Mouse (Mus musculus) forebrain, postnatal 0 days (tissue): ENCODE results near the gene Cdc42bpa. TPM values are rescaled to one million over a fixed set of nuclear protein-coding genes. Genes with fewer than 3 reads are reported as not detected.

ENCODE experiments used
- ATAC-seq: fragments of 200-750 bp; cut with Nextera tagmentation; 2 replicates; pipeline ENCODE4 v1.8.0; 2017; ENCODE audit warnings: mild to moderate bottlenecking, moderate library complexity
- DNase-seq: peaks from one replicate; pipeline ENCODE4 v3.0.0-alpha.2; 2015
- H3K27ac ChIP-seq: fragments of 300-500 bp; sonication (generic); 2 replicates; pipeline ENCODE4 v1.5.1; 2014; ENCODE audit warnings: low read depth, mild to moderate bottlenecking, antibody characterized with exemption, low read length, moderate library complexity, mixed read lengths
- H3K27me3 ChIP-seq: fragments of 300-500 bp; sonication (generic); 2 replicates; pipeline ENCODE4 v1.6.1; 2014; ENCODE audit warnings: mild to moderate bottlenecking, low read length, mixed read lengths; ENCODE audit not compliant: insufficient read depth
- H3K36me3 ChIP-seq: fragments of 300-500 bp; sonication (generic); 2 replicates; pipeline ENCODE4 v1.6.1; 2014; ENCODE audit warnings: mild to moderate bottlenecking, moderate library complexity; ENCODE audit not compliant: insufficient read depth
- H3K4me1 ChIP-seq: fragments of 300-500 bp; sonication (generic); 2 replicates; pipeline ENCODE4 v1.6.1; 2014; ENCODE audit warnings: antibody characterized with exemption; ENCODE audit not compliant: insufficient read depth
- H3K4me2 ChIP-seq: fragments of 300-500 bp; sonication (generic); 2 replicates; pipeline ENCODE4 v1.6.1; 2014; ENCODE audit warnings: low read depth, mild to moderate bottlenecking, moderate library complexity
- H3K4me3 ChIP-seq: fragments of 300-500 bp; sonication (generic); 2 replicates; pipeline ENCODE4 v1.5.1; 2014; ENCODE audit warnings: low read depth, low read length, mixed read lengths
- H3K9ac ChIP-seq: fragments of 300-500 bp; sonication (generic); 2 replicates; pipeline ENCODE4 v1.6.1; 2014; ENCODE audit warnings: mild to moderate bottlenecking
- H3K9me3 ChIP-seq: fragments of 300-500 bp; sonication (generic); 2 replicates; pipeline ENCODE4 v1.6.1; 2016; ENCODE audit warnings: low read length
- CTCF ChIP-seq: sonication (generic); IDR thresholded peaks from 2 replicates; pipeline ENCODE4 v1.5.1; 2016; ENCODE audit warnings: antibody characterized with exemption, control low read depth, low read depth
- WGBS: fragments of 180-500 bp; shearing (Covaris S2); extraction: QIAGEN DNeasy Blood & Tissue Kit; methylation state at CpG from one replicate; pipeline ENCODE4 v1.1.7; 2014; 5-methylcytosine and 5-hydroxymethylcytosine counted together
- polyA plus RNA-seq: library from polyadenylated mRNA; unstranded; fragments of >200 nt; fragmentation: Nextera tagmentation; extraction: Ambion mirVana; gene quantifications from 2 replicates; pipeline ENCODE4 v1.2.1, GENCODE M21; 2015
- total RNA-seq: library from RNA; depleted of rRNA; stranded (reverse); fragments of >200 nt; gene quantifications from 2 replicates; pipeline ENCODE4 v1.2.3, GENCODE M21; 2014

Cdc42bpa gene
- total and polyA plus RNA-seq, 2 experiments from 2014 or later = 25.2 to 111 TPM

- Histone ChIP-seq H3K9ac (no peak overlapping the region), H3K27me3 (no peaks in the 10 kb centered on the region), H3K4me3 (no peak overlapping the region), H3K4me2 (no peak overlapping the region), H3K27ac (no peak overlapping the region), H3K9me3 (no peaks in the 10 kb centered on the region), H3K36me3 (peaks cover 60% of the 10 kb centered on the region), H3K4me1 (no peaks in the 10 kb centered on the region)
- peak; percentile 28; the same call in 1 of the 2 replicates for TF ChIP-seq CTCF
- no peak for DNase-seq
- ATAC-seq = no peak
- WGBS = 86% methylated on average over 2 of the region's 2 CpGs
These were observed 180.7 kb downstream of the Cdc42bpa start for GRCm38 (mm10) chr1:180140970-180141369.

DNA sequence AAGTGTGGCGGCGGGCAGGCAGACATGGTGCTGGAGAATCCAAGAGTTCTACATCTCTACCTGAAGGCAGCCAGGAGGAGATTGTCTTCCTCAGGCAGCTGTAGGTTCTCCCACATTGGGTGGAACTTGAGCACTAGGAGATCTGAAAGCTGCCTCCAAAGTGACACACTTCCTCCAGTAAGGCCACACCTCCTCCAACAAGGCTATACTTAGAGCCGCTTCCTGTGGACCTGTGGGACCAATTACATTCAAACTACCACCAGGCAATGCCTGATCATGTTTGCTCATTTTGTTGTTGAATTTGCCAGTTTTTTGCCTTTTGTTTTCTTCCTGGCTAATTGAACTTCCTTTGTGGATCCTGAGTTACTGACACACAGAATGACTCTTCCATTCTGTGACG is 187.8 kb downstream of the Cdc42bpa start:
- no peak for ATAC-seq
- Histone ChIP-seq H3K9ac (no peak overlapping the region), H3K36me3 (peaks cover 45% of the 10 kb centered on the region), H3K4me1 (no peaks in the 10 kb centered on the region), H3K9me3 (no peaks in the 10 kb centered on the region), H3K27ac (no peak overlapping the region), H3K4me2 (no peak overlapping the region), H3K4me3 (no peak overlapping the region), H3K27me3 (no peaks in the 10 kb centered on the region)
- TF ChIP-seq CTCF = no peak
- 84% methylated on average over 4 of the region's 4 CpGs for WGBS
- no peak for DNase-seq

DNA sequence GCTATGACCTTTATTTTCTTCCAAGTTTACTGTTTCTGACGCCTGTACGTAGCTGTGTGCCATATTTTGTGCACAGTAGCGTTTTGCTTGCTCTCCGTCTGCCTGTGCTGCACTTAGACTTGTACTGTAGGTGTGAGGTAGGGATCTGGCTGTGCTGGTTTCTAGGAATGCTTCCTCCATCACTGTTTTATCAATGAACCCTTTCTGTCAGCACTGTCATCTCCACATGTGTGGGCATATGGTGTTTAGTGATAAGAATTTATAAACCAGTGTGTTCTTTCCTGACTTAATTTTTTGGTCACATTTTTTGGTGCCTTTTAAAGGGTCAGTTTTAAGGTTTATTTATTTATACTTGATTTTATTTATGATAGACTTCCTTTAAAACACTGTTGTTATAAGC is 188.3 kb downstream of the Cdc42bpa start:
- no peak overlapping the region for H3K4me3 ChIP-seq
- H3K4me2 ChIP-seq = no peak overlapping the region
- H3K4me1 ChIP-seq = no peaks in the 10 kb centered on the region
- DNase-seq (no peak), ATAC-seq (no peak)
- H3K9ac ChIP-seq = no peak overlapping the region
- TF ChIP-seq CTCF = no peak
- WGBS = 88% methylated on average over 4 of the region's 4 CpGs
- H3K27me3 ChIP-seq = no peaks in the 10 kb centered on the region
- no peak overlapping the region for H3K27ac ChIP-seq
- peaks cover 41% of the 10 kb centered on the region for H3K36me3 ChIP-seq
- no peaks in the 10 kb centered on the region for H3K9me3 ChIP-seq

- DNase-seq = peak; percentile 29
- peak; percentile 57 for TF ChIP-seq CTCF
- H3K27ac ChIP-seq = no peak overlapping the region
- no peaks in the 10 kb centered on the region for H3K9me3 ChIP-seq
- H3K4me3 ChIP-seq = no peak overlapping the region
- no peaks in the 10 kb centered on the region for H3K4me1 ChIP-seq
- H3K4me2 ChIP-seq = no peak overlapping the region
- no peaks in the 10 kb centered on the region for H3K27me3 ChIP-seq
- 76% methylated on average over 8 of the region's 8 CpGs for WGBS
- no peak for ATAC-seq
- no peak overlapping the region for H3K9ac ChIP-seq
- H3K36me3 ChIP-seq = peaks cover 42% of the 10 kb centered on the region
These were observed 190.9 kb downstream of the Cdc42bpa start for GRCm38 (mm10) chr1:180151191-180151590.

GRCm38 (mm10) chr1:180158648-180159047 is 198.4 kb downstream of the Cdc42bpa start:
- no peak overlapping the region for H3K27ac ChIP-seq
- H3K9me3 ChIP-seq = no peaks in the 10 kb centered on the region
- no peaks in the 10 kb centered on the region for H3K4me1 ChIP-seq
- TF ChIP-seq CTCF = no peak
- peaks cover 52% of the 10 kb centered on the region for H3K36me3 ChIP-seq
- no peak overlapping the region for H3K4me3 ChIP-seq
- H3K27me3 ChIP-seq = no peaks in the 10 kb centered on the region
- WGBS = 79% methylated on average over 2 of the region's 2 CpGs
- DNase-seq (no peak), ATAC-seq (no peak)
- H3K4me2 ChIP-seq = no peak overlapping the region
- H3K9ac ChIP-seq = no peak overlapping the region

- H3K27me3 ChIP-seq = no peaks in the 10 kb centered on the region
- no peaks in the 10 kb centered on the region for H3K9me3 ChIP-seq
- no peak overlapping the region for H3K4me2 ChIP-seq
- no peaks in the 10 kb centered on the region for H3K4me1 ChIP-seq
- ATAC-seq (no peak), DNase-seq (no peak)
- no peak overlapping the region for H3K4me3 ChIP-seq
- no peak overlapping the region for H3K27ac ChIP-seq
- H3K36me3 ChIP-seq = peaks cover 51% of the 10 kb centered on the region
- no peak for TF ChIP-seq CTCF
- WGBS = 79% methylated on average over 2 of the region's 2 CpGs
- no peak overlapping the region for H3K9ac ChIP-seq
These were observed 200.3 kb downstream of the Cdc42bpa start for GRCm38 (mm10) chr1:180160545-180160944.

GRCm38 (mm10) chr1:180161160-180161559 is 200.9 kb downstream of the Cdc42bpa start:
- Histone ChIP-seq H3K36me3 (peaks cover 47% of the 10 kb centered on the region), H3K9ac (no peak overlapping the region), H3K4me2 (no peak overlapping the region), H3K4me3 (no peak overlapping the region), H3K4me1 (no peaks in the 10 kb centered on the region), H3K27me3 (no peaks in the 10 kb centered on the region), H3K9me3 (no peaks in the 10 kb centered on the region), H3K27ac (no peak overlapping the region)
- 74% methylated on average over 3 of the region's 3 CpGs for WGBS
- no peak for TF ChIP-seq CTCF
- DNase-seq (peak; percentile 15), ATAC-seq (peak; percentile 56; the same call in 1 of the 2 replicates)
